Mouse (Mus musculus): ENCODE measurements around the gene Itga3.

Gene Itga3

GRCm38 (mm10) chr11:95004136-95004936 is 72.3 kb downstream of the Itga3 start:
- DNase-seq: no peak

GRCm38 (mm10) chr11:95002705-95003104 is 73.9 kb downstream of the Itga3 start:
- no peak for DNase-seq

GRCm38 (mm10) chr11:95001584-95002347 is 74.8 kb downstream of the Itga3 start:
- DNase-seq: no peak

GRCm38 (mm10) chr11:95001058-95001457 is 75.5 kb downstream of the Itga3 start:
- DNase-seq: peak; percentile 73 to 78

- DNase-seq: peak; percentile 80 to 84
Observed at GRCm38 (mm10) chr11:95000548-95000947, 76.1 kb downstream of the Itga3 start.

- DNase-seq: no peak
Observed at GRCm38 (mm10) chr11:95000128-95000527, 76.5 kb downstream of the Itga3 start.

GRCm38 (mm10) chr11:94998041-94998531 is 78.5 kb downstream of the Itga3 start:
- peak; percentile 57 to 66 for DNase-seq

- peak; percentile 32 to 56 for DNase-seq
Observed at GRCm38 (mm10) chr11:94997596-94997995, 79.0 kb downstream of the Itga3 start.

GRCm38 (mm10) chr11:94996984-94997383 is 79.6 kb downstream of the Itga3 start:
- no peak for DNase-seq

- DNase-seq: no peak
Observed at GRCm38 (mm10) chr11:94996101-94996500, 80.5 kb downstream of the Itga3 start.

GRCm38 (mm10) chr11:94994947-94995772 is 81.4 kb downstream of the Itga3 start:
- DNase-seq: no peak

Measured in lung, adult 18-20 months (tissue).